Mouse (Mus musculus): ENCODE measurements around the gene Herc3. TPM values are rescaled to one million over a fixed set of nuclear protein-coding genes. Genes with fewer than 3 reads are reported as not detected.

Herc3 gene
- polyA plus RNA-seq, 1 experiment from 2014 or later = 35.6 TPM

GRCm38 (mm10) chr6:58937726-58938125, 106.5 kb downstream of the Herc3 start:
- no peak for ATAC-seq
- Histone ChIP-seq H3K27ac (ENCODE audit: low read depth, low read length) (no peak overlapping the region), H3K36me3 (ENCODE audit: control insufficient read depth, insufficient read depth, low read length) (no peaks in the 10 kb centered on the region), H3K4me3 (ENCODE audit: low read length) (no peak overlapping the region), H3K9ac (ENCODE audit: low read depth, low read length) (no peak overlapping the region), H3K4me1 (ENCODE audit: control insufficient read depth, insufficient read depth, low read depth, low read length) (peaks cover 3% of the 10 kb centered on the region), H3K27me3 (replicated peaks; ENCODE audit: control insufficient read depth, insufficient read depth, low read length) (no peaks in the 10 kb centered on the region), H3K4me2 (ENCODE audit: low read length) (no peak overlapping the region), H3K9me3 (ENCODE audit: control insufficient read depth, low read length) (no peaks in the 10 kb centered on the region)

GRCm38 (mm10) chr6:58942276-58942675, 111.0 kb downstream of the Herc3 start:
- Histone ChIP-seq H3K9me3 (ENCODE audit: control insufficient read depth, low read length) (no peaks in the 10 kb centered on the region), H3K27me3 (replicated peaks; ENCODE audit: control insufficient read depth, insufficient read depth, low read length) (no peaks in the 10 kb centered on the region), H3K36me3 (ENCODE audit: control insufficient read depth, insufficient read depth, low read length) (peaks cover 13% of the 10 kb centered on the region; the same call in 1 of the 2 replicates), H3K4me2 (ENCODE audit: low read length) (no peak overlapping the region), H3K9ac (ENCODE audit: low read depth, low read length) (no peak overlapping the region), H3K4me1 (ENCODE audit: control insufficient read depth, insufficient read depth, low read depth, low read length) (no peaks in the 10 kb centered on the region), H3K4me3 (ENCODE audit: low read length) (no peak overlapping the region), H3K27ac (ENCODE audit: low read depth, low read length) (no peak overlapping the region)
- 93% methylated on average over 2 of the region's 2 CpGs for WGBS
- no peak for ATAC-seq

- 95% methylated on average over 3 of the region's 3 CpGs for WGBS
- Histone ChIP-seq H3K36me3 (ENCODE audit: control insufficient read depth, insufficient read depth, low read length) (peaks cover 13% of the 10 kb centered on the region; the same call in 1 of the 2 replicates), H3K4me3 (ENCODE audit: low read length) (no peak overlapping the region), H3K9ac (ENCODE audit: low read depth, low read length) (no peak overlapping the region), H3K4me1 (ENCODE audit: control insufficient read depth, insufficient read depth, low read depth, low read length) (no peaks in the 10 kb centered on the region), H3K27me3 (replicated peaks; ENCODE audit: control insufficient read depth, insufficient read depth, low read length) (no peaks in the 10 kb centered on the region), H3K27ac (ENCODE audit: low read depth, low read length) (no peak overlapping the region), H3K9me3 (ENCODE audit: control insufficient read depth, low read length) (no peaks in the 10 kb centered on the region), H3K4me2 (ENCODE audit: low read length) (no peak overlapping the region)
- ATAC-seq = no peak
These were observed 112.7 kb downstream of the Herc3 start for GRCm38 (mm10) chr6:58943958-58944357.

- no peaks in the 10 kb centered on the region for H3K9me3 ChIP-seq (ENCODE audit: control insufficient read depth, low read length)
- WGBS = 67% methylated on average over 2 of the region's 2 CpGs
- H3K36me3 ChIP-seq (ENCODE audit: control insufficient read depth, insufficient read depth, low read length) = peaks cover 13% of the 10 kb centered on the region; the same call in 1 of the 2 replicates
- no peak for ATAC-seq
- H3K27ac ChIP-seq (ENCODE audit: low read depth, low read length) = no peak overlapping the region
- H3K27me3 ChIP-seq (replicated peaks; ENCODE audit: control insufficient read depth, insufficient read depth, low read length) = no peaks in the 10 kb centered on the region
- no peak overlapping the region for H3K4me3 ChIP-seq (ENCODE audit: low read length)
- H3K9ac ChIP-seq (ENCODE audit: low read depth, low read length) = no peak overlapping the region
- H3K4me2 ChIP-seq (ENCODE audit: low read length) = no peak overlapping the region
- no peaks in the 10 kb centered on the region for H3K4me1 ChIP-seq (ENCODE audit: control insufficient read depth, insufficient read depth, low read depth, low read length)
These were observed 115.0 kb downstream of the Herc3 start for GRCm38 (mm10) chr6:58946246-58946645.

- no peak overlapping the region for H3K4me2 ChIP-seq (ENCODE audit: low read length)
- no peak overlapping the region for H3K9ac ChIP-seq (ENCODE audit: low read depth, low read length)
- no peak for ATAC-seq
- no peaks in the 10 kb centered on the region for H3K9me3 ChIP-seq (ENCODE audit: control insufficient read depth, low read length)
- no peaks in the 10 kb centered on the region for H3K27me3 ChIP-seq (replicated peaks; ENCODE audit: control insufficient read depth, insufficient read depth, low read length)
- no peaks in the 10 kb centered on the region for H3K4me1 ChIP-seq (ENCODE audit: control insufficient read depth, insufficient read depth, low read depth, low read length)
- H3K36me3 ChIP-seq (ENCODE audit: control insufficient read depth, insufficient read depth, low read length) = peaks cover 13% of the 10 kb centered on the region; the same call in 1 of the 2 replicates
- H3K27ac ChIP-seq (ENCODE audit: low read depth, low read length) = no peak overlapping the region
- H3K4me3 ChIP-seq (ENCODE audit: low read length) = no peak overlapping the region
- 69% methylated on average over 4 of the region's 4 CpGs for WGBS
These were observed 115.6 kb downstream of the Herc3 start for GRCm38 (mm10) chr6:58946840-58947239.

- Histone ChIP-seq H3K9ac (ENCODE audit: low read depth, low read length) (no peak overlapping the region), H3K4me3 (ENCODE audit: low read length) (no peak overlapping the region), H3K36me3 (ENCODE audit: control insufficient read depth, insufficient read depth, low read length) (peaks cover 19% of the 10 kb centered on the region), H3K27me3 (replicated peaks; ENCODE audit: control insufficient read depth, insufficient read depth, low read length) (no peaks in the 10 kb centered on the region), H3K9me3 (ENCODE audit: control insufficient read depth, low read length) (no peaks in the 10 kb centered on the region), H3K4me1 (ENCODE audit: control insufficient read depth, insufficient read depth, low read depth, low read length) (no peaks in the 10 kb centered on the region), H3K4me2 (ENCODE audit: low read length) (no peak overlapping the region), H3K27ac (ENCODE audit: low read depth, low read length) (no peak overlapping the region)
- 92% methylated on average over 1 of the region's 1 CpGs for WGBS
- no peak for ATAC-seq
These were observed 119.1 kb downstream of the Herc3 start for GRCm38 (mm10) chr6:58950410-58950809.

GRCm38 (mm10) chr6:58951128-58951992, 120.1 kb downstream of the Herc3 start:
- Histone ChIP-seq H3K27me3 (replicated peaks; ENCODE audit: control insufficient read depth, insufficient read depth, low read length) (no peaks in the 10 kb centered on the region), H3K9me3 (ENCODE audit: control insufficient read depth, low read length) (no peaks in the 10 kb centered on the region), H3K4me1 (ENCODE audit: control insufficient read depth, insufficient read depth, low read depth, low read length) (no peaks in the 10 kb centered on the region), H3K4me2 (ENCODE audit: low read length) (no peak overlapping the region), H3K9ac (ENCODE audit: low read depth, low read length) (no peak overlapping the region), H3K27ac (ENCODE audit: low read depth, low read length) (no peak overlapping the region), H3K4me3 (ENCODE audit: low read length) (no peak overlapping the region), H3K36me3 (ENCODE audit: control insufficient read depth, insufficient read depth, low read length) (peaks cover 23% of the 10 kb centered on the region)
- no peak for ATAC-seq
- 78% methylated on average over 2 of the region's 2 CpGs for WGBS

- ATAC-seq = no peak
These were observed 129.3 kb downstream of the Herc3 start for GRCm38 (mm10) chr6:58960523-58960922.

GRCm38 (mm10) chr6:58962691-58963090, 131.4 kb downstream of the Herc3 start:
- WGBS = 88% methylated on average over 5 of the region's 5 CpGs
- H3K4me2 ChIP-seq (ENCODE audit: low read length) = no peak overlapping the region
- H3K9ac ChIP-seq (ENCODE audit: low read depth, low read length) = no peak overlapping the region
- ATAC-seq = no peak
- no peaks in the 10 kb centered on the region for H3K9me3 ChIP-seq (ENCODE audit: control insufficient read depth, low read length)
- H3K4me3 ChIP-seq (ENCODE audit: low read length) = no peak overlapping the region
- no peaks in the 10 kb centered on the region; the same call in 1 of the 2 replicates for H3K36me3 ChIP-seq (ENCODE audit: control insufficient read depth, insufficient read depth, low read length)
- H3K4me1 ChIP-seq (ENCODE audit: control insufficient read depth, insufficient read depth, low read depth, low read length) = peaks cover 6% of the 10 kb centered on the region
- no peaks in the 10 kb centered on the region for H3K27me3 ChIP-seq (replicated peaks; ENCODE audit: control insufficient read depth, insufficient read depth, low read length)
- H3K27ac ChIP-seq (ENCODE audit: low read depth, low read length) = no peak overlapping the region

More at GRCm38 (mm10) chr6:58960523-58960922, 129.3 kb downstream of the Herc3 start:
- H3K36me3 ChIP-seq (ENCODE audit: control insufficient read depth, insufficient read depth, low read length) = peaks cover 8% of the 10 kb centered on the region
- no peaks in the 10 kb centered on the region for H3K9me3 ChIP-seq (ENCODE audit: control insufficient read depth, low read length)
- H3K4me3 ChIP-seq (ENCODE audit: low read length) = no peak overlapping the region
- H3K27ac ChIP-seq (ENCODE audit: low read depth, low read length) = no peak overlapping the region
- no peak overlapping the region for H3K4me2 ChIP-seq (ENCODE audit: low read length)
- H3K4me1 ChIP-seq (ENCODE audit: control insufficient read depth, insufficient read depth, low read depth, low read length) = peaks cover 5% of the 10 kb centered on the region
- WGBS = 95% methylated on average over 2 of the region's 2 CpGs
- no peaks in the 10 kb centered on the region for H3K27me3 ChIP-seq (replicated peaks; ENCODE audit: control insufficient read depth, insufficient read depth, low read length)
- no peak overlapping the region for H3K9ac ChIP-seq (ENCODE audit: low read depth, low read length)

All from hindbrain, embryonic 16.5 days (tissue).